Mouse (Mus musculus) heart, embryonic 13.5 days (tissue): ENCODE measurements around the gene Zfp784. TPM values are rescaled to one million over a fixed set of nuclear protein-coding genes. Genes with fewer than 3 reads are reported as not detected.
A peak's percentile ranks its signal among the peaks of the same experiment; 100 is the strongest.

Experiments
- ATAC-seq: fragments of 200-750 bp; cut with Nextera tagmentation; 2 replicates; pipeline ENCODE4 v1.8.0; 2017; ENCODE audit warnings: moderate TSS enrichment; ENCODE audit not compliant: insufficient number of reproducible peaks, low FRiP score, low TSS enrichment; ENCODE audit errors: extremely low read depth
- H3K27ac ChIP-seq: fragments of 300-500 bp; sonication (generic); replicated peaks from 2 replicates; pipeline ENCODE4 v1.5.1; 2015; ENCODE audit warnings: moderate library complexity, mild to moderate bottlenecking, inconsistent platforms
- H3K27me3 ChIP-seq: fragments of 300-500 bp; sonication (generic); replicated peaks from 2 replicates; pipeline ENCODE4 v1.6.1; 2015; ENCODE audit warnings: mild to moderate bottlenecking, inconsistent platforms
- H3K36me3 ChIP-seq: fragments of 300-500 bp; sonication (generic); 2 replicates; pipeline ENCODE4 v1.6.1; 2015; ENCODE audit warnings: mild to moderate bottlenecking, inconsistent platforms
- H3K4me1 ChIP-seq: fragments of 300-500 bp; sonication (generic); 2 replicates; pipeline ENCODE4 v1.6.1; 2015; ENCODE audit warnings: inconsistent platforms
- H3K4me2 ChIP-seq: fragments of 300-500 bp; sonication (generic); 2 replicates; pipeline ENCODE4 v1.6.1; 2015; ENCODE audit warnings: inconsistent platforms, mild to moderate bottlenecking, moderate library complexity
- H3K4me3 ChIP-seq: fragments of 300-500 bp; sonication (generic); 2 replicates; pipeline ENCODE4 v1.5.1; 2015; ENCODE audit warnings: moderate library complexity, mild to moderate bottlenecking, inconsistent platforms
- H3K9ac ChIP-seq: fragments of 300-500 bp; sonication (generic); 2 replicates; pipeline ENCODE4 v1.6.1; 2015; ENCODE audit warnings: inconsistent platforms, mild to moderate bottlenecking, moderate library complexity
- H3K9me3 ChIP-seq: fragments of 300-500 bp; sonication (generic); 2 replicates; pipeline ENCODE4 v1.6.1; 2016; ENCODE audit warnings: inconsistent platforms
- WGBS: fragments of 180-500 bp; shearing (Covaris S2); methylation state at CpG from one replicate; pipeline ENCODE4 v1.1.7; 2015; ENCODE audit warnings: mixed read lengths; 5-methylcytosine and 5-hydroxymethylcytosine counted together
- polyA plus RNA-seq: library from polyadenylated mRNA; unstranded; fragments of >200 nt; fragmentation: Nextera tagmentation; extraction: Ambion mirVana; gene quantifications from 2 replicates; pipeline ENCODE4 v1.2.1, GENCODE M21; 2015

The Zfp784 gene
- polyA plus RNA-seq, 1 experiment from 2014 or later: 5.7 TPM

DNA sequence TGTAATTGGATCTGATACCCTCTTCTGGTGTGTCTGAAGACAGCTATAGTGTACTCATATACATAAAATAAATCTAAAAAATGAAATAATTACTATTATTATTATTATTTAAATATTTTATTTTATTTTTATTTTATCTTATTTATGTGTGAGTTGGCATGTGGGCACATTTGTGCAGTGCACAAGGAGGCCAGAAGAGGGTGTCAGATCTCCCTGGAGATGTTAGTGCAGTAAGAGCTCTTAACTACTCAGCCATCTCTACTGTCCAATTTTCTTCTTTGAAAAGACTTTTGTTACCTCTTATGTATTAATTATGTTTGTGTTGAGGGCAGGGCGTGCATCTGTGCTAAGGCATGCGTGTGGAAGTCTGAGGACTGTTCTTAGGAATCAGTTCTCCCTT, 38.4 kb downstream of the Zfp784 start:
- Histone ChIP-seq H3K4me2 (no peak overlapping the region), H3K4me3 (no peak overlapping the region), H3K9ac (no peak overlapping the region), H3K27me3 (peaks cover 5% of the 10 kb centered on the region), H3K27ac (no peak overlapping the region), H3K4me1 (peaks cover 14% of the 10 kb centered on the region), H3K9me3 (no peaks in the 10 kb centered on the region), H3K36me3 (no peaks in the 10 kb centered on the region)
- no peak for ATAC-seq
- 78% methylated on average over 2 of the region's 2 CpGs for WGBS

DNA sequence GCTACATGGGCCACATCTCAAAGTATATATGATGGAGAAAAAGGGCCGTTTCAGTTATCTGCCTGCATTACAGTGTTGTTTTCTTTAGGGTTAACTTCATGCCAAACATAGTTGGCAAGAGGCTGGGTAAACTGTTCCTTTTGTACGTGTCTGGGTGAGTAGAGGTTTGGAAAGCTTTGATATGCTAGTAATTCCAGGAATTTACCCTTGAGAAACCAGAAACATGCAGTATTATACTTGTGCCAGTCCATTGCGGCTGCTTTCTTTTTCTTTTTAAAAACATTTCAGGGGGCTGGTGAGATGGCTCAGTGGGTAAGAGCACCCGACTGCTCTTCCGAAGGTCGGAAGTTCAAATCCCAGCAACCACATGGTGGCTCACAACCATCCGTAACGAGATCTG, 41.3 kb downstream of the Zfp784 start:
- Histone ChIP-seq H3K4me3 (peak overlapping the region; percentile 83), H3K27me3 (peaks cover 32% of the 10 kb centered on the region), H3K4me1 (peaks cover 31% of the 10 kb centered on the region), H3K27ac (peak overlapping the region; percentile 57; the same call in 1 of the 2 replicates), H3K36me3 (peaks cover 23% of the 10 kb centered on the region), H3K9me3 (peaks cover 3% of the 10 kb centered on the region; the same call in 1 of the 2 replicates), H3K9ac (no peak overlapping the region; the same call in 1 of the 2 replicates), H3K4me2 (peak overlapping the region; percentile 76)
- 57% methylated on average over 8 of the region's 8 CpGs for WGBS
- ATAC-seq: no peak

DNA sequence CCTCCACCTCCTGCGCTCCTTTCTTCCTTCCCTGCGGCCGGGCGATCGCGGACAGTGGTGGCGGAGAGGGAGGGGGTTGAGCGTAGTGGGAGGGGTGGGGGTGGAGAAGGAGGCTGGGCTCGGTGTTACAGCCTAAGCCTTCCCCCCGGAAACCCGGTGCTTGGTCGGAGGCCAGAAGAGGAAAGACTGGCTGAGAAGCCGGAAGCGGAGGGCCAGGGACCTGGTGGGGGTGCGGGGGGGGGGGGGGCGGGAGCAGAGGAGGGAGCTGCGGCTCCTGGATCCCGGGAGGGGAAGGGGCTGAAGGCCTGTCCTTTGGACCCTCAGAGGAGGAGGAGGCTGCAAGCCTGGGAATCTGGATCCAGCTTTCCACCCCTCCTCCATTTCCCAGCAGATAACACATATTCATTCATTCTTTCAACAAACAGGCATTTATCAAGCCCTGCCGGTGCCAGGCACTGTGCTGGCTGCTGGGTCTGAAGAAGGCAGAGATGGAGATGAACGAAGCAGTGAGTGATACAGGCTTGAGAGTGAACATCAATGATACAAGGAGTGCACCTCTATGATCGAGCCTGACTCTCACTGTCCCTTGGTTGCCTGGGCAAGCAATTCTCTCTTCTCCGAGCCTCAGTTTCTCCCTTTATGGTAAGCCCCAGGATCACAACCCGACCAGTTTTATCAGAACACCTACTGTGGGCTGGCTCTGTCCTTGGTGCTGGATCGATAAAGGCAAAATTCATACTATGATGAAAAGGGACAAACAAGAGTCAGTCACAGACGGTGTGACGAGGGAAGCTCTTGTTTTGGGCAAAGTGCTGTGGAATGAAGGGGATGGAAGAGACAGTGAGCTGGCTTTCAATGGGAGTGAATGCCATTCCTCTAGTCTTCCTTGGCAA, 42.0 kb downstream of the Zfp784 start, which contains the start of gene Zfp579:
Gene Zfp579, minus strand, starts transcription at position 156 of the 893 bp plus-strand sequence.
- WGBS: 7% methylated on average over 11 of the region's 26 CpGs
- peak; percentile 69; the same call in 1 of the 2 replicates for ATAC-seq
- peak within 1 kb of the TSS; percentile 83 for H3K4me3 ChIP-seq
- peaks cover 3% of the 10 kb centered on the region; the same call in 1 of the 2 replicates for H3K9me3 ChIP-seq
- H3K4me1 ChIP-seq: peaks cover 31% of the 10 kb centered on the region
- peak within 1 kb of the TSS; percentile 69 for H3K27ac ChIP-seq
- H3K4me2 ChIP-seq: peak within 1 kb of the TSS; percentile 76
- peaks cover 35% of the 10 kb centered on the region for H3K27me3 ChIP-seq
- peaks cover 30% of the 10 kb centered on the region for H3K36me3 ChIP-seq
- peak within 1 kb of the TSS; percentile 93 for H3K9ac ChIP-seq

DNA sequence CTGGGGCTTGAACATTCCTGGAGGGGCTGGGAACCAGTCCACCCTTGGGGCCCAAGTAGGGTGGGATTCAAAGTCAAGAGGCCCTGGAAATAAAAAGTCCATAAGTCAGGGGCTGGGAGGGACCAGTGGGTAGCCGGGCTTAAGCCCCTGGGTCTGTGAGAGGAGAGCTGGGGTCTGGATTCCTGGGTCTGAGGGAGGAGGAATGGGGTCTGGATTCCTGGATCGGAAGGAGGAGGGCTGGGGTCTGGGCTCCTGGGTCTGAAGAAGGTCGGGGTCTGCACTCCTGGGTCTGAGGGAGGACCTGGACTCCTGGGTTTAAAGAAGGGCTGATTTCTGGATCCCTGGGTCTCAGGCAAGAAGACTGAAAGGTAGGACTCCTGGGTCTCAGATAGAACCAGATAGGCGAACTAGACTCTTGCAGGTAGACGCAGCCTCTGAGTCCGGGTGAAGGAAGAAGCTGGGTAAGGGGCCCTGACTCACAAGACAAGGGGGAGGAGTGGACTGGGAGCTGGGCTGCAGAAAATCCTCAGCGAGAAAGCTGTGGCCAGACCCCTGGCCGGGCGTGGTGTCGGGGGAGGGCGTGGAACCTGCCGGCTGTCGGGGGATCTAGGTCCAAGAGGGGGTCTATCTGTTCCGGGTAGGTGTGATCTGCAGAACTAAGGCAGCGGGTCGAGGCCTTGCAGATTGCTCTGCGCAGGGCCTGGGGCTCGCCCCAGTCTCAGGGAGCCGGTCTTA, 42.8 kb downstream of the Zfp784 start:
- Histone ChIP-seq H3K4me1 (peaks cover 31% of the 10 kb centered on the region), H3K9me3 (peaks cover 3% of the 10 kb centered on the region; the same call in 1 of the 2 replicates), H3K36me3 (peaks cover 33% of the 10 kb centered on the region), H3K9ac (peak overlapping the region; percentile 93), H3K27ac (peak overlapping the region; percentile 69), H3K4me3 (peak overlapping the region; percentile 83), H3K4me2 (peak overlapping the region; percentile 76), H3K27me3 (peaks cover 35% of the 10 kb centered on the region)
- 5% methylated on average over 19 of the region's 19 CpGs for WGBS
- ATAC-seq: peak; percentile 44; the same call in 1 of the 2 replicates

DNA sequence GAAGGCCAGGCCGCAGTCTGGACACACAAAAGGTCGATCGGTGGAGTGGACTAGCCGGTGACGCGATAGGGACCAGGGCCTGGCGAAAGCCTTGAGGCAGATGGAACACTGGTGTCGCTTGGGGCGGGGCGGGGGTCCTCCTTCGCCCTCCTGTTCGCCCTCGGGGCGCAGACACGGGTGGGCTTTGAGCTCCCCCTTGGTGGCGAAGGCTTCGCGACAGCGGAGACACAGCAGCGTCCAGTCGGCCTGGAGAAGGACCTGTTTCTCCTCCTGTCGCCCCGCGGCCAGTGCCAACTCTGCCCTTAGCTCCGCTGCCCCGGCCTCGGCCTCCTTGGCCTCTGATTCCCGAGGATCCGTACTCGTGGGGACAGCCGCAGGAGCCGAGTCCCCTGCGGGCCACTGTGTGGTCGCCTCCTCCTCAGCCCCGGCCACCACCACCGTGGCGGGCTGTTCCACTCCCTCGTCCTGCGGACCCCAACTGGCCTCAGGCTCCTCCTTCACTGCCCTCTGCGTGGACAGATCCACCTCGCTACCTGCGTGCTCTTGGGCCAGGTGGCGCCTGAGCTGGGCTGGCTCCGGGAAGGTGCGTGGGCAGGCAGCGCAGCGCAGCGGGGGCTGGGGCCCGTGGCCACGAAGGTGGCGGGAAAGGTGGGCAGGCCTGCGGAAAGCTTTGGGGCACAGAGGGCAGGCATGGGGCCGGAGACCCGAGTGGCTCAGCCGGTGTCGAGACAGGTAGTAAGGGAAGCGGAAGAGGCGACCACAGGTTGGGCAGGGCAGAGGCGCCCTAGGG, 44.1 kb downstream of the Zfp784 start:
- peak overlapping the region; percentile 83 for H3K4me3 ChIP-seq
- 36% methylated on average over 59 of the region's 59 CpGs for WGBS
- H3K27me3 ChIP-seq: peaks cover 35% of the 10 kb centered on the region
- peak overlapping the region; percentile 76 for H3K4me2 ChIP-seq
- H3K27ac ChIP-seq: no peak overlapping the region
- H3K9me3 ChIP-seq: peaks cover 3% of the 10 kb centered on the region; the same call in 1 of the 2 replicates
- no peak for ATAC-seq
- H3K9ac ChIP-seq: peak overlapping the region; percentile 93
- peaks cover 31% of the 10 kb centered on the region for H3K4me1 ChIP-seq
- H3K36me3 ChIP-seq: peaks cover 33% of the 10 kb centered on the region

DNA sequence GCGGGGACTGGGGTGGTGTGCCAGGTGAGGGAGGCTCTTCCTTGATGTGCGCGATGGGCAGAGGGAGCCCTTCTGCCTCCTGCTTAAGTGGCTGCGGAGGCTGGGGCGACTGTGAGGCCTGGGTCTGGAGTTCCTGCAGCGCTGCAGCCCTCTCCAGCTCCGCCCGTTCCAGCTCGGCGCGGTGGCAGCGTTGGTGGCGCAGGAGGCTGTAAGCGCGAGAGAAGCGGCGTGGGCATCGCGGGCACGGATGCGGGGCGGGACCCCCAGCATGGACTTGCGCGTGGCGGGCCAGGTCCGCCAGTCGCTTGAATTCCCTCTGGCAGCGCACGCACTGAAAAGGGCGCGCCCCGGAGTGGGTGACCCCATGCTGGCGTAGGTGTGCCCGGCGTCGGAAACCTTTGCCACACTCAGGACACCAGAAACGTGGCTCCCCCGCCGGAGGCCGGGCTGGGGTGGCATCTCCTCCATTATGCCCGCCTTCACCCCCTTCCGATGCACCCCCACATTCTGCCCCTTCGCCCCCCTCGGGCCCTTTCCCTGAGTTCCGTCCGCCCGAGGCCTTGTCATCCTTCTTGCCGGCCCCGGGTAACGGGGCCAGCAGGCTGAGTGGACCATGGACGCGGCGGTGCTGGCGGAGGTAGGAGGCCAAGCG, 44.8 kb downstream of the Zfp784 start:
- H3K4me1 ChIP-seq: peaks cover 31% of the 10 kb centered on the region
- H3K4me3 ChIP-seq: peak overlapping the region; percentile 83
- peaks cover 3% of the 10 kb centered on the region; the same call in 1 of the 2 replicates for H3K9me3 ChIP-seq
- no peak overlapping the region for H3K27ac ChIP-seq
- ATAC-seq: no peak
- peaks cover 33% of the 10 kb centered on the region for H3K36me3 ChIP-seq
- H3K4me2 ChIP-seq: peak overlapping the region; percentile 76
- WGBS: 37% methylated on average over 51 of the region's 55 CpGs
- H3K9ac ChIP-seq: peak overlapping the region; percentile 93
- peaks cover 35% of the 10 kb centered on the region for H3K27me3 ChIP-seq

DNA sequence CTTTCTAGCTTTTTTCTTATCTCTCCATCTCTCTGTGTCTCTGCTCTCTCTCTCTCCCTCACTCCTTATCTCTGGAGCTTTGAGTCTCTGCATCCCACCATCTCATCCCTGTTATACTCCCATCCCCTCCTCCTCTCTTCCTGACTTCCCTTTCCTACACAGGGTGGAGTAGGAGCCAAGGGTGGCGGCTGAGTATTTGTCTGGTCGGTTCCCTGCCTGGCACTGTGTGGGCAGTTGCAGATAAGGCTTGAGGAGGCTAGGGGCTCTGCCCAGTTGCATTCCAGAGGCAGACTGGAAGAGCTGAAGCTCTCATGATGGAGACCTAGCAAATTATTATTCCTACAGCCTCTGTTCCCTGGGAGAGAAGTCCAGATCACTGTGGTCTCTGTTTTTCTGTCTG, 50.0 kb downstream of the Zfp784 start:
- no peak overlapping the region for H3K4me2 ChIP-seq
- WGBS: 26% methylated on average over 2 of the region's 2 CpGs
- H3K9me3 ChIP-seq: no peaks in the 10 kb centered on the region
- H3K36me3 ChIP-seq: peaks cover 21% of the 10 kb centered on the region
- 0 out of 2 replicates have a peak, but pooled peaks cover under 1% of the 10 kb centered on the region for H3K4me1 ChIP-seq
- H3K27ac ChIP-seq: no peak overlapping the region
- no peak overlapping the region for H3K4me3 ChIP-seq
- no peak overlapping the region for H3K9ac ChIP-seq
- ATAC-seq: no peak
- H3K27me3 ChIP-seq: peaks cover 31% of the 10 kb centered on the region

Other genes starting within 250 kb of the Zfp784 start
- gene Tmem238, start 248.8 kb downstream of the Zfp784 start, polyA plus RNA-seq: 4.1 and 4.3 TPM in 2 replicates
- 209 and 245 TPM in 2 replicates for gene Rpl28, start 245.6 kb downstream of the Zfp784 start, polyA plus RNA-seq
- gene Ube2s, start 225.9 kb downstream of the Zfp784 start, polyA plus RNA-seq: 327 and 359 TPM in 2 replicates
- 0.04 TPM in 2 replicates for gene Shisa7, start 193.8 kb downstream of the Zfp784 start, polyA plus RNA-seq
- 3.7 and 3.8 TPM in 2 replicates for gene Isoc2b, start 168.2 kb downstream of the Zfp784 start, polyA plus RNA-seq
- gene Isoc2a, start 161.3 kb downstream of the Zfp784 start, polyA plus RNA-seq: 1.4 TPM in 2 replicates
- 0.27 TPM in 1 of 2 replicates, not detected in the other for gene Gm36210, start 131.9 kb downstream of the Zfp784 start, polyA plus RNA-seq
- 2.4 and 2.9 TPM in 2 replicates for gene Zfp628, start 123.2 kb downstream of the Zfp784 start, polyA plus RNA-seq
- gene Nat14, start 116.4 kb downstream of the Zfp784 start, polyA plus RNA-seq: 4.2 and 5.8 TPM in 2 replicates
- gene Ssc5d, start 112.7 kb downstream of the Zfp784 start, polyA plus RNA-seq: 1.5 and 2.0 TPM in 2 replicates
- 4.0 and 5.8 TPM in 2 replicates for gene Sbk2, start 74.0 kb downstream of the Zfp784 start, polyA plus RNA-seq
- gene Sbk3, start 67.3 kb downstream of the Zfp784 start, polyA plus RNA-seq: 0.12 and 0.55 TPM in 2 replicates
- 20.8 and 25.7 TPM in 2 replicates for gene Zfp579, start 42.3 kb downstream of the Zfp784 start, polyA plus RNA-seq
- gene Zfp524, start 24.0 kb downstream of the Zfp784 start, polyA plus RNA-seq: 10.7 and 12.3 TPM in 2 replicates
- 25.6 and 28.4 TPM in 2 replicates for gene Fiz1, start 23.7 kb downstream of the Zfp784 start, polyA plus RNA-seq
- not detected in 2 replicates for gene Gm44973, start 22.9 kb downstream of the Zfp784 start, polyA plus RNA-seq
- 3.8 and 4.4 TPM in 2 replicates for gene Zfp865, start 18.1 kb downstream of the Zfp784 start, polyA plus RNA-seq
- 2.1 and 4.2 TPM in 2 replicates for gene Ccdc106, start 17.9 kb downstream of the Zfp784 start, polyA plus RNA-seq
- gene 4632433K11Rik, start 4.3 kb downstream of the Zfp784 start, polyA plus RNA-seq: not detected in 2 replicates
- gene Zfp580, start 13.1 kb upstream of the Zfp784 start, polyA plus RNA-seq: 16.4 and 18.7 TPM in 2 replicates
- 69.8 and 77.4 TPM in 2 replicates for gene U2af2, start 23.7 kb upstream of the Zfp784 start, polyA plus RNA-seq
- 50.2 and 51.4 TPM in 2 replicates for gene Epn1, start 41.8 kb upstream of the Zfp784 start, polyA plus RNA-seq
- gene Rfpl4, start 78.5 kb upstream of the Zfp784 start, polyA plus RNA-seq: 0.11 TPM in 1 of 2 replicates, not detected in the other
- gene Rasl2-9, start 87.5 kb upstream of the Zfp784 start, polyA plus RNA-seq: 1.6 and 1.8 TPM in 2 replicates
- 0.03 and 0.05 TPM in 2 replicates for gene Vmn1r55, start 111.2 kb upstream of the Zfp784 start, polyA plus RNA-seq
- not detected in 2 replicates for gene Vmn1r56, start 158.3 kb upstream of the Zfp784 start, polyA plus RNA-seq
- gene Vmn1r57, start 180.0 kb upstream of the Zfp784 start, polyA plus RNA-seq: not detected in 2 replicates